Mouse (Mus musculus): ENCODE measurements around the gene Dcun1d3. TPM values are rescaled to one million over a fixed set of nuclear protein-coding genes. Genes with fewer than 3 reads are reported as not detected.

The Dcun1d3 gene
- 9.9 and 12.9 TPM in 2 replicates for polyA plus RNA-seq (2016; fragmentation: Nextera tagmentation; extraction: Ambion mirVana)

- H3K4me2 ChIP-seq = peak within 1 kb of the TSS; percentile 87
- peaks cover 14% of the 10 kb centered on the region; the same call in 1 of the 2 replicates for H3K4me1 ChIP-seq (replicated peaks)
- H3K9ac ChIP-seq = peak within 1 kb of the TSS; percentile 94
- no peaks in the 10 kb centered on the region for H3K9me3 ChIP-seq (replicated peaks)
- H3K27ac ChIP-seq (ENCODE audit: poor library complexity, severe bottlenecking) = peak within 1 kb of the TSS; percentile 97
- under 1% methylated on average over 63 of the region's 63 CpGs for WGBS
- peak within 1 kb of the TSS; percentile 86 for H3K4me3 ChIP-seq
- ATAC-seq (ENCODE audit: insufficient number of reproducible peaks, low FRiP score) = peak; percentile 99
- no peaks in the 10 kb centered on the region for H3K36me3 ChIP-seq
- no peaks in the 10 kb centered on the region for H3K27me3 ChIP-seq (replicated peaks)
These were observed at the start of gene Dcun1d3, which contains the start of gene Lyrm1 for GRCm38 (mm10) chr7:119895639-119896512. Dcun1d3 (minus strand) TSS chr7:119896298. Lyrm1 (plus strand) TSS chr7:119895861.

- Histone ChIP-seq H3K4me1 (replicated peaks) (no peaks in the 10 kb centered on the region), H3K4me3 (no peak overlapping the region), H3K9me3 (replicated peaks) (no peaks in the 10 kb centered on the region), H3K9ac (no peak overlapping the region), H3K4me2 (no peak overlapping the region), H3K27ac (ENCODE audit: poor library complexity, severe bottlenecking) (no peak overlapping the region), H3K36me3 (no peaks in the 10 kb centered on the region), H3K27me3 (replicated peaks) (no peaks in the 10 kb centered on the region)
- WGBS = 55% methylated on average over 2 of the region's 2 CpGs
- ATAC-seq (ENCODE audit: insufficient number of reproducible peaks, low FRiP score) = no peak
These were observed 45.5 kb upstream of the Dcun1d3 start for GRCm38 (mm10) chr7:119941569-119941968.

- H3K4me3 ChIP-seq = no peak overlapping the region
- ATAC-seq (ENCODE audit: insufficient number of reproducible peaks, low FRiP score) = no peak
- no peak overlapping the region for H3K4me2 ChIP-seq
- no peak overlapping the region for H3K9ac ChIP-seq
- H3K27me3 ChIP-seq (replicated peaks) = no peaks in the 10 kb centered on the region
- no peaks in the 10 kb centered on the region for H3K9me3 ChIP-seq (replicated peaks)
- no peak overlapping the region for H3K27ac ChIP-seq (ENCODE audit: poor library complexity, severe bottlenecking)
- WGBS = 68% methylated on average over 5 of the region's 5 CpGs
- H3K4me1 ChIP-seq (replicated peaks) = no peaks in the 10 kb centered on the region
- H3K36me3 ChIP-seq = no peaks in the 10 kb centered on the region
These were observed 40.9 kb upstream of the Dcun1d3 start for GRCm38 (mm10) chr7:119937036-119937435.

DNA sequence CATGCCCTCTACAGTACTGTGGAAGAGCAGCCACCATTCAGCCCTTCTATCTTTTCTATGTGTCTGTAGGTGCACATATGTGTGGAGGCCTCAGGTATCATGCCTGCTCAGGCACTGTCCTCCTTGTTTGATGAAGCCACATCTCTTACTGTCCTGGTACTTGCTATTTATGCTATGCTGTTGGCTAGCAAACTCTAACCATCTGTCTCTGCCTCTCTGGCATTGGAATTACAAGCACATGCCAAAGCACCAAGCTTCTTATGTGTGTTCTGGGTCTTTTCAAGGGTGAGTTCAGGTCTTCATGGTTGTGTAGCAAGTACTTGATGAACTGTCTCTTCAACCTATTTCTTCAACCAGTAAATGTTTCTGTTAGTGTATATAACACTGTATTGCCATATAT, 40.2 kb upstream of the Dcun1d3 start:
- no peaks in the 10 kb centered on the region for H3K4me1 ChIP-seq (replicated peaks)
- H3K36me3 ChIP-seq = no peaks in the 10 kb centered on the region
- H3K9ac ChIP-seq = no peak overlapping the region
- no peak overlapping the region for H3K27ac ChIP-seq (ENCODE audit: poor library complexity, severe bottlenecking)
- no peak overlapping the region for H3K4me2 ChIP-seq
- H3K4me3 ChIP-seq = no peak overlapping the region
- H3K9me3 ChIP-seq (replicated peaks) = no peaks in the 10 kb centered on the region
- H3K27me3 ChIP-seq (replicated peaks) = no peaks in the 10 kb centered on the region
- no peak for ATAC-seq (ENCODE audit: insufficient number of reproducible peaks, low FRiP score)

GRCm38 (mm10) chr7:119928783-119929440, 32.8 kb upstream of the Dcun1d3 start:
- no peaks in the 10 kb centered on the region for H3K27me3 ChIP-seq (replicated peaks)
- no peak overlapping the region for H3K4me2 ChIP-seq
- no peaks in the 10 kb centered on the region for H3K9me3 ChIP-seq (replicated peaks)
- H3K4me3 ChIP-seq = no peak overlapping the region
- H3K36me3 ChIP-seq = no peaks in the 10 kb centered on the region
- H3K27ac ChIP-seq (ENCODE audit: poor library complexity, severe bottlenecking) = no peak overlapping the region
- H3K4me1 ChIP-seq (replicated peaks) = no peaks in the 10 kb centered on the region
- 44% methylated on average over 2 of the region's 2 CpGs for WGBS
- no peak overlapping the region for H3K9ac ChIP-seq
- ATAC-seq (ENCODE audit: insufficient number of reproducible peaks, low FRiP score) = no peak

DNA sequence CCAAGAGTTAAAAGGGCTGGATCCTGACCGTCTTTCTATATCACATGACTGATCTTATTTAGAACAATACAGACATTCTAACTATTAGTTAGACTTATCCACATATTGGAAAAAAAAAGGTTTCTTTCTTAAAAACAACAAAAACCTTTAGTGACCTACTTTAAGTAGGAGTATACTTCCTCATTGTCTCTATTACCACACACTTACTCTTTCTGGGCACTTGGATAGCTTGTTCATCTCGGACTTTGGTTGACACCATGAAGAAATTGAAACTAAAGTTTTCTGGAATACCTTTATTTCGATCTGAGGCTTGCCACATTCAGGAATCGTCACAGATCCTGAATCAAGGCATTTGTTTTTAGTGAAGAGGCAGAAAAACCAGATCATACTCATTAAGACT, 25.0 kb upstream of the Dcun1d3 start:
- no peaks in the 10 kb centered on the region for H3K9me3 ChIP-seq (replicated peaks)
- no peak for ATAC-seq (ENCODE audit: insufficient number of reproducible peaks, low FRiP score)
- no peak overlapping the region for H3K9ac ChIP-seq
- no peak overlapping the region for H3K4me2 ChIP-seq
- H3K4me3 ChIP-seq = no peak overlapping the region
- no peaks in the 10 kb centered on the region for H3K36me3 ChIP-seq
- no peak overlapping the region for H3K27ac ChIP-seq (ENCODE audit: poor library complexity, severe bottlenecking)
- 74% methylated on average over 4 of the region's 4 CpGs for WGBS
- peaks cover 8% of the 10 kb centered on the region for H3K4me1 ChIP-seq (replicated peaks)
- H3K27me3 ChIP-seq (replicated peaks) = no peaks in the 10 kb centered on the region

- ATAC-seq (ENCODE audit: insufficient number of reproducible peaks, low FRiP score) = peak; percentile 71; the same call in 1 of the 2 replicates
- no peak overlapping the region for H3K9ac ChIP-seq
- H3K4me1 ChIP-seq (replicated peaks) = peaks cover 8% of the 10 kb centered on the region
- H3K27ac ChIP-seq (ENCODE audit: poor library complexity, severe bottlenecking) = peak overlapping the region; percentile 51; the same call in 1 of the 2 replicates
- H3K4me3 ChIP-seq = no peak overlapping the region
- H3K4me2 ChIP-seq = peak overlapping the region; percentile 29; the same call in 1 of the 2 replicates
- no peaks in the 10 kb centered on the region for H3K9me3 ChIP-seq (replicated peaks)
- 20% methylated on average over 2 of the region's 2 CpGs for WGBS
- H3K36me3 ChIP-seq = no peaks in the 10 kb centered on the region
- no peaks in the 10 kb centered on the region for H3K27me3 ChIP-seq (replicated peaks)
These were observed 24.4 kb upstream of the Dcun1d3 start for GRCm38 (mm10) chr7:119920457-119920856.

- H3K36me3 ChIP-seq = no peaks in the 10 kb centered on the region
- no peaks in the 10 kb centered on the region for H3K4me1 ChIP-seq (replicated peaks)
- no peak overlapping the region for H3K9ac ChIP-seq
- 0 out of 2 replicates have a peak, but pooled peaks have one; percentile 39 for ATAC-seq (ENCODE audit: insufficient number of reproducible peaks, low FRiP score)
- no peak overlapping the region for H3K27ac ChIP-seq (ENCODE audit: poor library complexity, severe bottlenecking)
- no peaks in the 10 kb centered on the region for H3K27me3 ChIP-seq (replicated peaks)
- H3K4me3 ChIP-seq = no peak overlapping the region
- 54% methylated on average over 3 of the region's 3 CpGs for WGBS
- no peak overlapping the region for H3K4me2 ChIP-seq
- H3K9me3 ChIP-seq (replicated peaks) = no peaks in the 10 kb centered on the region
These were observed 15.6 kb upstream of the Dcun1d3 start for GRCm38 (mm10) chr7:119911727-119912126.

GRCm38 (mm10) chr7:119906523-119907215, 10.6 kb upstream of the Dcun1d3 start:
- Histone ChIP-seq H3K9me3 (replicated peaks) (no peaks in the 10 kb centered on the region), H3K27ac (ENCODE audit: poor library complexity, severe bottlenecking) (no peak overlapping the region), H3K4me1 (replicated peaks) (no peaks in the 10 kb centered on the region), H3K27me3 (replicated peaks) (no peaks in the 10 kb centered on the region), H3K9ac (no peak overlapping the region), H3K4me2 (no peak overlapping the region), H3K4me3 (no peak overlapping the region), H3K36me3 (no peaks in the 10 kb centered on the region)
- 88% methylated on average over 3 of the region's 3 CpGs for WGBS
- ATAC-seq (ENCODE audit: insufficient number of reproducible peaks, low FRiP score) = no peak

DNA sequence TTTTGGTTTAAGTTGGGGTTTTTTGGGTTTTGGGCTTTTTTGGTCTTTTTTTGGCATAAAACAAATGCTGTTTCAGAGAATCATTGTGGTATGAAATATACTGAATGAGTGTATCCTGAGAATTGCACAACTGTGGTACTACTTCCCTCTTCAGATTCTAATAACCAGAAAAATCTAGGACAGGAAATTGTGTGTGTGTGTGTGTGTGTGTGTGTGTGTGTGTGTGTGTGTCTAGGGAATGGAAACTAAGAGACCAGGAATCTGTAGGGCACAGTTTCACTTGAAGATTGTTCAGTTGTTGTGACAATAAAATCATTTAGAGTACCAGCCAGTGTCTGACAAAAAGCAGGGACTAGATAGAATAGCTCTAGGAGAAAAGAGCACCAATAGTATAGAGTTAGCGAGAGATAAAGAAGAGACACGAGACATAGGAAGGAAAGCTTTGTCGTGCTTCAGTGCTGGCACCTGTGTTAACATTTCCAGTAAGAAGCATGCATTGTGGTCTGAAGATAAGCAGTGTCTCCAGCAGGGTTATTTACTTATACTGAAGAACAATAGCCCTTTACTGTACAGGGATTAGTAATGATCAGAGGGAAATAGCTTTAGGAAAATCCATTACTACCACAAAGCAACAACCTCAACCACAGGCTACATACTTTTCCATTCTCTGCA, 3.4 kb upstream of the Dcun1d3 start:
- WGBS = 41% methylated on average over 3 of the region's 3 CpGs
- Histone ChIP-seq H3K4me1 (replicated peaks) (0 out of 2 replicates have a peak, but pooled peaks cover 8% of the 10 kb centered on the region), H3K4me2 (no peak overlapping the region), H3K36me3 (no peaks in the 10 kb centered on the region), H3K27ac (ENCODE audit: poor library complexity, severe bottlenecking) (no peak overlapping the region), H3K9me3 (replicated peaks) (no peaks in the 10 kb centered on the region), H3K27me3 (replicated peaks) (no peaks in the 10 kb centered on the region), H3K4me3 (no peak overlapping the region), H3K9ac (no peak overlapping the region)
- no peak for ATAC-seq (ENCODE audit: insufficient number of reproducible peaks, low FRiP score)

Data from heart, embryonic 12.5 days (tissue).